Comparison of ENCODE assay signal across 7 mouse cellular contexts in the genomic region with DNA sequence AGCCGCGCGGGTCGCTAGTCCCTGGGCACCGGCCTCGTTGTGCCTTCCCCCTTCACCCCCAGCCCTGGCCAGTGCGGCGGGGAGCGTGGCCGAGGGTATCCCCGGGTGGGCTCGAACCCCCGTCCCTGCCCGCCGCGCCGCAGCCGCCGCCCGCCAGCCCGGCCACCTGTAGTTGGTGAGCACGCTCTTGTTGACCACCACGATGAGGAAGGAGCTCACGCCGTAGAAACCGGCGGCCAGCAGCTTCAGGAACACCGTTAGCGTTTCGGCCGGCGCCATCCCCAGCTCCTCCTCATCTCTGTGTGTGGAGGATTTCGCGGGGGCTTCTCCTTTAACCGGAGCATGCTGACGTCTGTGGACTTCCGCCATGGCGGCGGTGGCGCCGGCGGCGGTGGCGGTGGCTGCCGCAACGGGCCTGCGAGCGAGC. TPM values are rescaled to one million over a fixed set of nuclear protein-coding genes. Genes with fewer than 3 reads are reported as not detected.
A peak's percentile ranks its signal among the peaks of the same experiment; 100 is the strongest.
DNase-seq lines count a peak whose midpoint lies in the region; ATAC-seq and TF ChIP-seq lines count a peak whose summit lies in the region.

No protein-coding gene starts in this region.

- H3K9ac ChIP-seq in limb, embryonic 12.5 days (replicated peaks): peak overlapping the region; percentile 96
- peak overlapping the region; percentile 99 for H3K9ac ChIP-seq in midbrain, embryonic 13.5 days (replicated peaks)

- no peak for TF ChIP-seq CTCF in small intestine, adult 2 months (IDR thresholded peaks at IDR 0.05; ENCODE audit: extremely low read depth, insufficient read length, insufficient replicate concordance, low read depth, low read length)

- no peaks in the 10 kb centered on the region for H3K9me3 ChIP-seq in embryonic facial prominence, embryonic 10.5 days
- H3K9me3 ChIP-seq in limb, embryonic 12.5 days: no peaks in the 10 kb centered on the region
- H3K9me3 ChIP-seq in midbrain, embryonic 13.5 days: no peaks in the 10 kb centered on the region

- peak; percentile 73 for ATAC-seq in granulocyte monocyte progenitor cell, adult 5-6 weeks (replicated peaks; ENCODE audit: poor library complexity, severe bottlenecking)
- peak; percentile 49; the same call in 1 of the 2 replicates for ATAC-seq in limb, embryonic 12.5 days (ENCODE audit: insufficient number of reproducible peaks, insufficient read depth, low FRiP score, low TSS enrichment, low read depth)
- peak; percentile 82 for ATAC-seq in midbrain, embryonic 13.5 days

- peak overlapping the region; percentile 98 for H3K27ac ChIP-seq in embryonic facial prominence, embryonic 10.5 days (replicated peaks)
- H3K27ac ChIP-seq in limb, embryonic 12.5 days: peak overlapping the region; percentile 99
- peak overlapping the region; percentile 99 for H3K27ac ChIP-seq in midbrain, embryonic 13.5 days
- H3K27ac ChIP-seq in small intestine, adult 2 months (ENCODE audit: insufficient read depth, low read depth, low read length): peak overlapping the region; percentile 63

- H3K4me1 ChIP-seq in embryonic facial prominence, embryonic 10.5 days: peaks cover 37% of the 10 kb centered on the region
- H3K4me1 ChIP-seq in limb, embryonic 12.5 days (replicated peaks): peaks cover 30% of the 10 kb centered on the region
- peaks cover 24% of the 10 kb centered on the region for H3K4me1 ChIP-seq in midbrain, embryonic 13.5 days (replicated peaks)
- H3K4me1 ChIP-seq in small intestine, adult 2 months (ENCODE audit: control insufficient read depth, insufficient read depth, insufficient read length, low read length): peaks cover 2% of the 10 kb centered on the region; the same call in 1 of the 2 replicates

- H3K36me3 ChIP-seq in embryonic facial prominence, embryonic 10.5 days (replicated peaks): peaks cover 18% of the 10 kb centered on the region
- peaks cover 16% of the 10 kb centered on the region for H3K36me3 ChIP-seq in limb, embryonic 12.5 days
- H3K36me3 ChIP-seq in midbrain, embryonic 13.5 days: peaks cover 10% of the 10 kb centered on the region
- peaks cover 8% of the 10 kb centered on the region for H3K36me3 ChIP-seq in small intestine, adult 2 months (ENCODE audit: control insufficient read depth, insufficient read depth, low read length)

- TF ChIP-seq POLR2A in small intestine, adult 2 months (IDR thresholded peaks at IDR 0.05; ENCODE audit: low read depth, low read length): no peak; the same call in 1 of the 2 replicates

- peak overlapping the region; percentile 95 for H3K4me3 ChIP-seq in embryonic facial prominence, embryonic 10.5 days
- H3K4me3 ChIP-seq in limb, embryonic 12.5 days (replicated peaks): peak overlapping the region; percentile 86
- peak overlapping the region; percentile 79 for H3K4me3 ChIP-seq in midbrain, embryonic 13.5 days (replicated peaks)
- H3K4me3 ChIP-seq in small intestine, adult 2 months (ENCODE audit: low read depth, low read length): peak overlapping the region; percentile 82

- no peaks in the 10 kb centered on the region for H3K27me3 ChIP-seq in embryonic facial prominence, embryonic 10.5 days (replicated peaks; ENCODE audit: low read depth, poor library complexity, severe bottlenecking)
- no peaks in the 10 kb centered on the region for H3K27me3 ChIP-seq in limb, embryonic 12.5 days
- H3K27me3 ChIP-seq in midbrain, embryonic 13.5 days: no peaks in the 10 kb centered on the region
- H3K27me3 ChIP-seq in small intestine, adult 2 months (ENCODE audit: control insufficient read depth, insufficient read depth, low read length): no peaks in the 10 kb centered on the region

- peak; percentile 71 to 73 for DNase-seq in adrenal gland, adult 18-20 months (ENCODE audit: low spot score in 2 of 2)
- DNase-seq in embryonic facial prominence, embryonic 10.5 days (ENCODE audit: low spot score): peak; percentile 82
- peak; percentile 61 for DNase-seq in kidney, adult 11 months

- WGBS in embryonic facial prominence, embryonic 10.5 days: under 1% methylated on average over 48 of the region's 48 CpGs
- WGBS in limb, embryonic 12.5 days: under 1% methylated on average over 48 of the region's 48 CpGs
- WGBS in midbrain, embryonic 13.5 days: under 1% methylated on average over 48 of the region's 48 CpGs
- WGBS in small intestine, adult 2 months: 1% methylated on average over 48 of the region's 48 CpGs

- peak overlapping the region; percentile 74 for H3K4me2 ChIP-seq in limb, embryonic 12.5 days
- peak overlapping the region; percentile 71 for H3K4me2 ChIP-seq in midbrain, embryonic 13.5 days (replicated peaks)

RNA-seq across cellular contexts. Expression of a gene that starts 0.5 kb away (rescaled TPM):
- 10 to 100 TPM; 10.1 to 14.2 TPM for total RNA-seq in adrenal gland, adult 18-20 months (2021)
- 11.4 and 13.0 TPM in 2 replicates for polyA plus RNA-seq in embryonic facial prominence, embryonic 10.5 days (2016; fragmentation: Nextera tagmentation; extraction: Ambion mirVana)
- 14.2 and 20.6 TPM in 2 replicates for total RNA-seq in granulocyte monocyte progenitor cell, adult 5-6 weeks (2014; fragmentation: Nextera tagmentation)
- total RNA-seq in granulocyte monocyte progenitor cell, adult 5-6 weeks (2017): 5.0 and 5.6 TPM in 2 replicates
- 10.4 and 12.5 TPM in 2 replicates for polyA plus RNA-seq in limb, embryonic 12.5 days (2016; fragmentation: Nextera tagmentation; extraction: Ambion mirVana)
- 4.8 and 5.7 TPM in 2 replicates for polyA plus RNA-seq in midbrain, embryonic 13.5 days (2015; fragmentation: Nextera tagmentation; extraction: Ambion mirVana)
- 6.3 and 10.2 TPM in 2 replicates for polyA plus RNA-seq in small intestine, adult 2 months (2012; rRNA removed)

Comparison
In these comparisons a context has a peak if more than half of its experiments do, and no peak if none do; other contexts are left out.
1. Peak in every context shown above with its lines: DNase-seq, ATAC-seq, H3K4me3 ChIP-seq and H3K27ac ChIP-seq.